19 mouse cellular contexts compared by ENCODE assay signal in genomic region chr5:150551637-150552036, GRCm38 (mm10). TPM values are rescaled to one million over a fixed set of nuclear protein-coding genes. Genes with fewer than 3 reads are reported as not detected.
DNase-seq lines count a peak whose midpoint lies in the region; ATAC-seq and TF ChIP-seq lines count a peak whose summit lies in the region.
"Had no signal": no experiment of that assay in that cellular context is flagged by ENCODE, and none has a peak within 500 bp of the region (broad histone marks: within the 10 kb centered on the region; RNA-seq: fewer than 3 reads in every experiment).

No protein-coding gene starts in this region.

- 71% methylated on average over 3 of the region's 3 CpGs for WGBS in heart, adult 2 months
- 59% methylated on average over 3 of the region's 3 CpGs for WGBS in midbrain, postnatal 0 days
- 89% methylated on average over 3 of the region's 3 CpGs for WGBS in midbrain, embryonic 10.5 days

- intact Hi-C loops in heart, adult 2 months (cut with DNase I): no loop called here
- intact Hi-C loops in heart, postnatal 10 days (cut with DNase I): loop anchor here (10.0 kb wide), 1 partner anchor 113 kb away; the partner anchor contains the start of gene N4bp2l2

- no peak overlapping the region for H3K9ac ChIP-seq in heart, adult 2 months (ENCODE audit: low read depth, low read length)
- H3K9ac ChIP-seq in midbrain, postnatal 0 days (replicated peaks; ENCODE audit: low read length, poor library complexity, severe bottlenecking): no peak overlapping the region
- H3K9ac ChIP-seq: liver, embryonic 13.5 days had no signal

- no peak for TF ChIP-seq EP300 in heart, adult 2 months (IDR thresholded peaks at IDR 0.05; ENCODE audit: insufficient read depth, low read depth, low read length)

- H3K9me3 ChIP-seq in midbrain, postnatal 0 days (ENCODE audit: low read length): no peaks in the 10 kb centered on the region
- no peaks in the 10 kb centered on the region for H3K9me3 ChIP-seq in midbrain, embryonic 10.5 days (replicated peaks)
- H3K9me3 ChIP-seq: hindbrain, embryonic 10.5 days; liver, embryonic 13.5 days had no signal

- H3K4me2 ChIP-seq in midbrain, postnatal 0 days (ENCODE audit: low read depth, low read length, poor library complexity, severe bottlenecking): no peak overlapping the region
- H3K4me2 ChIP-seq: heart, embryonic 11.5 days; liver, embryonic 13.5 days had no signal

- H3K27ac ChIP-seq in heart, adult 2 months: no peak overlapping the region
- no peak overlapping the region for H3K27ac ChIP-seq in midbrain, postnatal 0 days (ENCODE audit: low read depth, low read length)
- H3K27ac ChIP-seq in midbrain, embryonic 10.5 days (replicated peaks): no peak overlapping the region
- H3K27ac ChIP-seq: hindbrain, embryonic 10.5 days; liver, embryonic 13.5 days had no signal

- ATAC-seq in midbrain, postnatal 0 days (ENCODE audit: low FRiP score): no peak

- H3K36me3 ChIP-seq in heart, adult 2 months (ENCODE audit: control insufficient read depth, insufficient read depth, low read length): no peaks in the 10 kb centered on the region
- H3K36me3 ChIP-seq in midbrain, postnatal 0 days (ENCODE audit: insufficient read depth, low read length): peaks cover 12% of the 10 kb centered on the region; the same call in 1 of the 2 replicates
- H3K36me3 ChIP-seq in midbrain, embryonic 10.5 days: peaks cover 75% of the 10 kb centered on the region

- no peak for TF ChIP-seq POLR2A in heart, adult 2 months (IDR thresholded peaks at IDR 0.05; ENCODE audit: insufficient read depth, low read depth, low read length)

- DNase-seq in heart, adult 2 months: no peak
- no peak for DNase-seq in heart, postnatal 10 days
- DNase-seq in layer of hippocampus, adult 11-12 months (ENCODE audit: low spot score): peak; percentile 10
- no peak for DNase-seq in layer of hippocampus, postnatal 10 days (ENCODE audit: low spot score in 2 of 2)
- DNase-seq in midbrain, postnatal 0 days (ENCODE audit: low spot score): peak; percentile 22
- no peak for DNase-seq in midbrain, embryonic 10.5 days (ENCODE audit: low spot score)
- DNase-seq in cerebellum, adult 9-11 months: no peak
- no peak for DNase-seq in left cerebral cortex, adult 8-10 months (ENCODE audit: low spot score in 2 of 2)
- DNase-seq: cerebellum, adult 18-20 months; gastrocnemius, postnatal 10 days; liver, embryonic 13.5 days; thymus, postnatal 14 days had no signal

- TF ChIP-seq CTCF in heart, adult 2 months (IDR thresholded peaks at IDR 0.05): 0 out of 2 replicates have a peak, but pooled peaks have one; percentile 15
- peak; percentile 64 for TF ChIP-seq CTCF in midbrain, postnatal 0 days (IDR thresholded peaks at IDR 0.05)

- H3K27me3 ChIP-seq in heart, adult 2 months (ENCODE audit: control insufficient read depth, insufficient read depth, low read length): no peaks in the 10 kb centered on the region
- H3K27me3 ChIP-seq in midbrain, postnatal 0 days (ENCODE audit: insufficient read depth, low read length): no peaks in the 10 kb centered on the region
- no peaks in the 10 kb centered on the region for H3K27me3 ChIP-seq in midbrain, embryonic 10.5 days (ENCODE audit: low read depth, poor library complexity, severe bottlenecking)
- H3K27me3 ChIP-seq: liver, embryonic 13.5 days had no signal

- H3K4me3 ChIP-seq in heart, adult 2 months: no peak overlapping the region
- H3K4me3 ChIP-seq in midbrain, postnatal 0 days (ENCODE audit: low read depth, low read length): no peak overlapping the region
- H3K4me3 ChIP-seq in midbrain, embryonic 10.5 days: no peak overlapping the region
- H3K4me3 ChIP-seq: erythroblast, embryonic 14.5 days; hindbrain, embryonic 10.5 days; liver, embryonic 13.5 days had no signal

- H3K79me2 ChIP-seq in heart, adult 2 months (replicated peaks; ENCODE audit: control insufficient read depth, insufficient read depth, low read length): no peaks in the 10 kb centered on the region

- H3K4me1 ChIP-seq in heart, adult 2 months (ENCODE audit: control insufficient read depth, insufficient read depth, low read length): no peaks in the 10 kb centered on the region
- H3K4me1 ChIP-seq in midbrain, postnatal 0 days (ENCODE audit: insufficient read depth, low read length): no peaks in the 10 kb centered on the region
- no peaks in the 10 kb centered on the region for H3K4me1 ChIP-seq in midbrain, embryonic 10.5 days
- H3K4me1 ChIP-seq: hindbrain, embryonic 10.5 days; liver, embryonic 13.5 days had no signal

RNA-seq across cellular contexts. Expression of gene Brca2, which starts 29.2 kb away (rescaled TPM):
- total RNA-seq in heart, adult 2 months (2021): 1 to 10 TPM; 1.6 to 2.0 TPM
- polyA plus RNA-seq in heart, adult 2 months (2012; rRNA removed): 1.1 and 2.4 TPM in 2 replicates
- 10 to 100 TPM in 1 of 2 experiments, 1 to 10 TPM in 1; 9.4 to 12.0 TPM for total RNA-seq in heart, postnatal 10 days (2021)
- 10 to 100 TPM; 10.8 to 11.0 TPM for total RNA-seq in layer of hippocampus, postnatal 10 days (2021)
- total RNA-seq in midbrain, postnatal 0 days (2014; rRNA removed): 9.4 and 14.0 TPM in 2 replicates
- 10.7 and 10.8 TPM in 2 replicates for polyA plus RNA-seq in midbrain, postnatal 0 days (2015; fragmentation: Nextera tagmentation; extraction: Ambion mirVana)
- 34.9 and 36.1 TPM in 2 replicates for polyA plus RNA-seq in midbrain, embryonic 10.5 days (2016; fragmentation: Nextera tagmentation; extraction: Ambion mirVana)
- total RNA-seq in left cerebral cortex, adult 8-10 months (2022): 10 to 100 TPM in 2 of 4 experiments, 1 to 10 TPM in 2; 8.7 to 12.2 (median 9.7) TPM

RNA-seq across cellular contexts. Expression of gene Zar1l, which starts 33.7 kb away (rescaled TPM):
- not detected for total RNA-seq in heart, adult 2 months (2021)
- not detected in 2 replicates for polyA plus RNA-seq in heart, adult 2 months (2012; rRNA removed)
- not detected for total RNA-seq in heart, postnatal 10 days (2021)
- total RNA-seq in layer of hippocampus, postnatal 10 days (2021): not detected
- not detected in 2 replicates for total RNA-seq in midbrain, postnatal 0 days (2014; rRNA removed)
- polyA plus RNA-seq in midbrain, postnatal 0 days (2015; fragmentation: Nextera tagmentation; extraction: Ambion mirVana): not detected in 2 replicates
- not detected in 2 replicates for polyA plus RNA-seq in midbrain, embryonic 10.5 days (2016; fragmentation: Nextera tagmentation; extraction: Ambion mirVana)
- 1 to 10 TPM in 3 of 4 experiments, under 1 TPM in 1; 0.85 to 1.7 (median 1.3) TPM for total RNA-seq in left cerebral cortex, adult 8-10 months (2022)
- total RNA-seq: gastrocnemius, postnatal 10 days; monocyte, adult 5-6 weeks had no signal
- polyA plus RNA-seq: erythroblast, embryonic 14.5 days; heart, embryonic 11.5 days; hindbrain, embryonic 10.5 days; kidney, embryonic 14.5 days; liver, embryonic 13.5 days; neural tube, embryonic 14.5 days; stomach, embryonic 14.5 days had no signal

RNA-seq across cellular contexts. Expression of gene N4bp2l1, which starts 45.4 kb away (rescaled TPM):
- total RNA-seq in heart, adult 2 months (2021): 1 to 10 TPM; 2.5 to 3.1 TPM
- 2.7 and 4.7 TPM in 2 replicates for polyA plus RNA-seq in heart, adult 2 months (2012; rRNA removed)
- 1 to 10 TPM; 4.0 to 4.1 TPM for total RNA-seq in heart, postnatal 10 days (2021)
- 10 to 100 TPM; 29.2 to 34.1 TPM for total RNA-seq in layer of hippocampus, postnatal 10 days (2021)
- 16.8 and 20.5 TPM in 2 replicates for total RNA-seq in midbrain, postnatal 0 days (2014; rRNA removed)
- polyA plus RNA-seq in midbrain, postnatal 0 days (2015; fragmentation: Nextera tagmentation; extraction: Ambion mirVana): 38.0 and 40.1 TPM in 2 replicates
- 1.9 and 2.5 TPM in 2 replicates for polyA plus RNA-seq in midbrain, embryonic 10.5 days (2016; fragmentation: Nextera tagmentation; extraction: Ambion mirVana)
- 10 to 100 TPM; 53.3 to 56.8 (median 55.8) TPM for total RNA-seq in left cerebral cortex, adult 8-10 months (2022)

Comparison
In these comparisons a context has a peak if more than half of its experiments do, and no peak if none do; other contexts are left out.
1. DNase-seq: peak in layer of hippocampus, adult 11-12 months (single experiment) and midbrain, postnatal 0 days (single experiment); none in heart, adult 2 months (0 of 2), heart, postnatal 10 days (0 of 2), layer of hippocampus, postnatal 10 days (0 of 2), midbrain, embryonic 10.5 days (single experiment), cerebellum, adult 9-11 months (single experiment) and left cerebral cortex, adult 8-10 months (0 of 2).